Mouse (Mus musculus) 3T3-L1 (cell line): ENCODE results near the gene Zdhhc9.
"Not testable (repeated sequence)": the region's sequence is repeated elsewhere in the genome, so short reads cannot be mapped to it uniquely, and the experiment has no call there.

ENCODE experiments used
- DNase-seq: peaks from one replicate; pipeline ENCODE4 v3.0.0-alpha.2; 2015; ENCODE audit warnings: low read depth, low spot score

Zdhhc9 gene

GRCm38 (mm10) chrX:48208519-48209185 is at the start of gene Zdhhc9:
Zdhhc9 (minus strand) TSS chrX:48208878.
- DNase-seq, result peak; percentile 86

GRCm38 (mm10) chrX:48257011-48257410 is 48.3 kb upstream of the Zdhhc9 start:
- DNase-seq, result no peak

GRCm38 (mm10) chrX:48256468-48257007 is 47.9 kb upstream of the Zdhhc9 start, which contains the start of gene Utp14a:
Utp14a (plus strand) TSS chrX:48256862.
- DNase-seq, result peak; percentile 96

GRCm38 (mm10) chrX:48255830-48256428 is 47.3 kb upstream of the Zdhhc9 start:
- peak; percentile 29 for DNase-seq

- DNase-seq, result peak; percentile 17
Measured at GRCm38 (mm10) chrX:48234417-48234816, 25.7 kb upstream of the Zdhhc9 start.

- DNase-seq, result no peak
Measured at GRCm38 (mm10) chrX:48226225-48226624, 17.5 kb upstream of the Zdhhc9 start.

- no peak for DNase-seq
Measured at GRCm38 (mm10) chrX:48222706-48223105, 14.0 kb upstream of the Zdhhc9 start.

- no peak for DNase-seq
Measured at GRCm38 (mm10) chrX:48219468-48219867, 10.8 kb upstream of the Zdhhc9 start.

- DNase-seq, result not testable (repeated sequence)
Measured at GRCm38 (mm10) chrX:48209746-48210145, 1.1 kb upstream of the Zdhhc9 start.

- DNase-seq, result peak; percentile 41
Measured at GRCm38 (mm10) chrX:48207761-48208487, 754 bp downstream of the Zdhhc9 start.

- DNase-seq, result no peak
Measured at GRCm38 (mm10) chrX:48204469-48204868, 4.2 kb downstream of the Zdhhc9 start.

- no peak for DNase-seq
Measured at GRCm38 (mm10) chrX:48203763-48204162, 4.9 kb downstream of the Zdhhc9 start.

- no peak for DNase-seq
Measured at GRCm38 (mm10) chrX:48202995-48203394, 5.7 kb downstream of the Zdhhc9 start.

- DNase-seq, result no peak
Measured at GRCm38 (mm10) chrX:48202436-48202835, 6.2 kb downstream of the Zdhhc9 start.

- DNase-seq, result no peak
Measured at GRCm38 (mm10) chrX:48201973-48202372, 6.7 kb downstream of the Zdhhc9 start.

- no peak for DNase-seq
Measured at GRCm38 (mm10) chrX:48200699-48201098, 8.0 kb downstream of the Zdhhc9 start.

- no peak for DNase-seq
Measured at GRCm38 (mm10) chrX:48199026-48199425, 9.7 kb downstream of the Zdhhc9 start.

GRCm38 (mm10) chrX:48197856-48198255 is 10.8 kb downstream of the Zdhhc9 start:
- DNase-seq, result no peak

GRCm38 (mm10) chrX:48193235-48194152 is 15.2 kb downstream of the Zdhhc9 start:
- no peak for DNase-seq

GRCm38 (mm10) chrX:48191261-48191660 is 17.4 kb downstream of the Zdhhc9 start:
- DNase-seq, result no peak

GRCm38 (mm10) chrX:48184703-48185102 is 24.0 kb downstream of the Zdhhc9 start:
- no peak for DNase-seq
